Mouse (Mus musculus) limb, embryonic 13.5 days (tissue): ENCODE measurements at regions not wholly inside any gene's neighbourhood (a gene's known extent, or its start where the extent isn't known, plus 50 kb on each side); places are given as distances from the start of the nearest gene placed in this dataset.

Source experiments
- ATAC-seq: fragments of 200-750 bp; cut with Nextera tagmentation; 2 replicates; pipeline ENCODE4 v1.8.0; 2017; ENCODE audit warnings: low read depth, moderate number of reproducible peaks, moderate TSS enrichment; ENCODE audit not compliant: low FRiP score
- H3K27ac ChIP-seq: fragments of 300-500 bp; sonication (generic); 2 replicates; pipeline ENCODE4 v1.5.1; 2015; ENCODE audit warnings: inconsistent platforms, mild to moderate bottlenecking, moderate library complexity
- H3K27me3 ChIP-seq: fragments of 300-500 bp; sonication (generic); 2 replicates; pipeline ENCODE4 v1.6.1; 2015; ENCODE audit warnings: mild to moderate bottlenecking, inconsistent platforms
- H3K36me3 ChIP-seq: fragments of 300-500 bp; sonication (generic); 2 replicates; pipeline ENCODE4 v1.6.1; 2015; ENCODE audit warnings: inconsistent platforms, mild to moderate bottlenecking, moderate library complexity
- H3K4me1 ChIP-seq: fragments of 300-500 bp; sonication (generic); 2 replicates; pipeline ENCODE4 v1.6.1; 2015; ENCODE audit warnings: inconsistent platforms
- H3K4me2 ChIP-seq: fragments of 300-500 bp; sonication (generic); replicated peaks from 2 replicates; pipeline ENCODE4 v1.6.1; 2015; ENCODE audit warnings: inconsistent platforms, mild to moderate bottlenecking, moderate library complexity
- H3K4me3 ChIP-seq: fragments of 300-500 bp; sonication (generic); 2 replicates; pipeline ENCODE4 v1.5.1; 2015; ENCODE audit warnings: moderate library complexity, mild to moderate bottlenecking, inconsistent platforms
- H3K9ac ChIP-seq: fragments of 300-500 bp; sonication (generic); 2 replicates; pipeline ENCODE4 v1.6.1; 2015; ENCODE audit warnings: mild to moderate bottlenecking, inconsistent platforms
- H3K9me3 ChIP-seq: fragments of 300-500 bp; sonication (generic); 2 replicates; pipeline ENCODE4 v1.6.1; 2016; ENCODE audit warnings: inconsistent platforms
- WGBS: fragments of 180-500 bp; shearing (Covaris S2); methylation state at CpG from one replicate; pipeline ENCODE4 v1.1.7; 2015; 5-methylcytosine and 5-hydroxymethylcytosine counted together

- no peak overlapping the region for H3K4me2 ChIP-seq
- H3K4me3 ChIP-seq: no peak overlapping the region
- H3K4me1 ChIP-seq: peaks cover 6% of the 10 kb centered on the region; the same call in 1 of the 2 replicates
- H3K27me3 ChIP-seq: no peaks in the 10 kb centered on the region
- 63% methylated on average over 4 of the region's 4 CpGs for WGBS
- ATAC-seq: no peak
- H3K27ac ChIP-seq: no peak overlapping the region
- no peak overlapping the region for H3K9ac ChIP-seq
- no peaks in the 10 kb centered on the region for H3K36me3 ChIP-seq
- H3K9me3 ChIP-seq: no peaks in the 10 kb centered on the region
Observed at GRCm38 (mm10) chr10:39245141-39245540, 81.5 kb upstream of the Ccn6 start.

GRCm38 (mm10) chr10:39244061-39244460 lies 80.5 kb upstream of the Ccn6 start:
- no peaks in the 10 kb centered on the region for H3K9me3 ChIP-seq
- no peak overlapping the region for H3K4me3 ChIP-seq
- no peak overlapping the region for H3K4me2 ChIP-seq
- H3K36me3 ChIP-seq: no peaks in the 10 kb centered on the region
- H3K27ac ChIP-seq: no peak overlapping the region
- H3K9ac ChIP-seq: no peak overlapping the region
- no peaks in the 10 kb centered on the region for H3K27me3 ChIP-seq
- H3K4me1 ChIP-seq: peaks cover 15% of the 10 kb centered on the region; the same call in 1 of the 2 replicates
- 74% methylated on average over 6 of the region's 6 CpGs for WGBS
- ATAC-seq: no peak

GRCm38 (mm10) chr10:39242398-39242797 lies 78.8 kb upstream of the Ccn6 start:
- ATAC-seq: no peak
- WGBS: 88% methylated on average over 5 of the region's 5 CpGs

GRCm38 (mm10) chr10:39241922-39242321 lies 78.3 kb upstream of the Ccn6 start:
- peaks cover 15% of the 10 kb centered on the region; the same call in 1 of the 2 replicates for H3K4me1 ChIP-seq
- no peaks in the 10 kb centered on the region for H3K27me3 ChIP-seq
- no peak overlapping the region for H3K9ac ChIP-seq
- H3K36me3 ChIP-seq: no peaks in the 10 kb centered on the region
- H3K27ac ChIP-seq: no peak overlapping the region
- H3K9me3 ChIP-seq: no peaks in the 10 kb centered on the region
- H3K4me2 ChIP-seq: no peak overlapping the region
- ATAC-seq: no peak
- no peak overlapping the region for H3K4me3 ChIP-seq
- WGBS: 88% methylated on average over 6 of the region's 6 CpGs

More at GRCm38 (mm10) chr10:39242398-39242797, 78.8 kb upstream of the Ccn6 start:
- Histone ChIP-seq H3K9me3 (no peaks in the 10 kb centered on the region), H3K4me1 (peaks cover 15% of the 10 kb centered on the region; the same call in 1 of the 2 replicates), H3K9ac (no peak overlapping the region), H3K36me3 (no peaks in the 10 kb centered on the region), H3K4me3 (no peak overlapping the region), H3K4me2 (no peak overlapping the region), H3K27ac (no peak overlapping the region), H3K27me3 (no peaks in the 10 kb centered on the region)

GRCm38 (mm10) chr10:39241486-39241885 lies 77.9 kb upstream of the Ccn6 start:
- no peak overlapping the region for H3K27ac ChIP-seq
- WGBS: 70% methylated on average over 3 of the region's 3 CpGs

GRCm38 (mm10) chr10:39240966-39241365 lies 77.4 kb upstream of the Ccn6 start:
- H3K27ac ChIP-seq: no peak overlapping the region
- H3K9ac ChIP-seq: no peak overlapping the region
- no peaks in the 10 kb centered on the region for H3K9me3 ChIP-seq
- no peaks in the 10 kb centered on the region for H3K36me3 ChIP-seq
- H3K4me2 ChIP-seq: no peak overlapping the region
- peaks cover 15% of the 10 kb centered on the region; the same call in 1 of the 2 replicates for H3K4me1 ChIP-seq
- no peak for ATAC-seq
- 89% methylated on average over 7 of the region's 7 CpGs for WGBS
- no peaks in the 10 kb centered on the region for H3K27me3 ChIP-seq
- H3K4me3 ChIP-seq: no peak overlapping the region

More at GRCm38 (mm10) chr10:39241486-39241885, 77.9 kb upstream of the Ccn6 start:
- Histone ChIP-seq H3K9ac (no peak overlapping the region), H3K36me3 (no peaks in the 10 kb centered on the region), H3K4me2 (no peak overlapping the region), H3K4me3 (no peak overlapping the region), H3K27me3 (no peaks in the 10 kb centered on the region), H3K4me1 (peaks cover 15% of the 10 kb centered on the region; the same call in 1 of the 2 replicates), H3K9me3 (no peaks in the 10 kb centered on the region)
- no peak for ATAC-seq

- peaks cover 15% of the 10 kb centered on the region; the same call in 1 of the 2 replicates for H3K4me1 ChIP-seq
- peak; percentile 35; the same call in 1 of the 2 replicates for ATAC-seq
- peak overlapping the region; percentile 50 for H3K4me2 ChIP-seq
- 47% methylated on average over 11 of the region's 11 CpGs for WGBS
- H3K27me3 ChIP-seq: no peaks in the 10 kb centered on the region
- no peaks in the 10 kb centered on the region for H3K36me3 ChIP-seq
- no peak overlapping the region for H3K27ac ChIP-seq
- H3K9ac ChIP-seq: no peak overlapping the region
- H3K9me3 ChIP-seq: no peaks in the 10 kb centered on the region
- no peak overlapping the region for H3K4me3 ChIP-seq
Observed at GRCm38 (mm10) chr10:39240178-39240791, 76.7 kb upstream of the Ccn6 start.

- Histone ChIP-seq H3K4me1 (peaks cover 12% of the 10 kb centered on the region; the same call in 1 of the 2 replicates), H3K36me3 (no peaks in the 10 kb centered on the region), H3K27me3 (no peaks in the 10 kb centered on the region), H3K9me3 (no peaks in the 10 kb centered on the region), H3K4me3 (no peak overlapping the region), H3K27ac (no peak overlapping the region), H3K4me2 (peak overlapping the region; percentile 50), H3K9ac (no peak overlapping the region)
- WGBS: 19% methylated on average over 17 of the region's 17 CpGs
- ATAC-seq: peak; percentile 74
Observed at GRCm38 (mm10) chr10:39239498-39240177, 76.0 kb upstream of the Ccn6 start.

GRCm38 (mm10) chr10:39238596-39238995 lies 75.0 kb upstream of the Ccn6 start:
- H3K4me2 ChIP-seq: no peak overlapping the region
- no peak overlapping the region for H3K27ac ChIP-seq
- H3K9ac ChIP-seq: no peak overlapping the region
- ATAC-seq: no peak
- whole genome bisulfite sequencing: 75% methylated on average over 10 of the region's 10 CpGs
- no peak overlapping the region for H3K4me3 ChIP-seq
- H3K9me3 ChIP-seq: no peaks in the 10 kb centered on the region
- peaks cover 12% of the 10 kb centered on the region; the same call in 1 of the 2 replicates for H3K4me1 ChIP-seq
- H3K27me3 ChIP-seq: no peaks in the 10 kb centered on the region
- H3K36me3 ChIP-seq: no peaks in the 10 kb centered on the region

GRCm38 (mm10) chr10:39237549-39237948 lies 74.0 kb upstream of the Ccn6 start:
- Histone ChIP-seq H3K4me2 (no peak overlapping the region), H3K27ac (no peak overlapping the region), H3K36me3 (no peaks in the 10 kb centered on the region), H3K9me3 (no peaks in the 10 kb centered on the region), H3K4me1 (peaks cover 12% of the 10 kb centered on the region; the same call in 1 of the 2 replicates), H3K4me3 (no peak overlapping the region), H3K9ac (no peak overlapping the region), H3K27me3 (no peaks in the 10 kb centered on the region)
- 87% methylated on average over 4 of the region's 4 CpGs for WGBS
- ATAC-seq: no peak

GRCm38 (mm10) chr10:39233926-39234450 lies 70.4 kb upstream of the Ccn6 start:
- no peaks in the 10 kb centered on the region for H3K9me3 ChIP-seq
- H3K36me3 ChIP-seq: no peaks in the 10 kb centered on the region
- H3K27me3 ChIP-seq: no peaks in the 10 kb centered on the region
- H3K27ac ChIP-seq: no peak overlapping the region
- H3K9ac ChIP-seq: no peak overlapping the region
- H3K4me2 ChIP-seq: no peak overlapping the region
- ATAC-seq: no peak
- 69% methylated on average over 8 of the region's 8 CpGs for WGBS
- H3K4me1 ChIP-seq: no peaks in the 10 kb centered on the region
- H3K4me3 ChIP-seq: no peak overlapping the region

GRCm38 (mm10) chr10:39233191-39233590 lies 69.6 kb upstream of the Ccn6 start:
- ATAC-seq: no peak
- Histone ChIP-seq H3K9me3 (no peaks in the 10 kb centered on the region), H3K27ac (no peak overlapping the region), H3K4me3 (no peak overlapping the region), H3K9ac (no peak overlapping the region), H3K36me3 (no peaks in the 10 kb centered on the region), H3K4me2 (no peak overlapping the region), H3K4me1 (peaks cover under 1% of the 10 kb centered on the region), H3K27me3 (no peaks in the 10 kb centered on the region)
- WGBS: 81% methylated on average over 7 of the region's 7 CpGs
